Mouse (Mus musculus) brain, embryonic 14.5 days (tissue): ENCODE measurements around the gene Mxra8.

ENCODE experiments used
- CTCF ChIP-seq: fragments of 200-500 bp; IDR thresholded peaks from 2 replicates; pipeline ENCODE4 v1.5.1; 2012; ENCODE audit warnings: inconsistent platforms, mild to moderate bottlenecking, moderate library complexity, borderline replicate concordance; ENCODE audit not compliant: insufficient read depth, insufficient read length; ENCODE audit errors: extremely low read depth
- POLR2A ChIP-seq: fragments of 200-500 bp; IDR thresholded peaks from 2 replicates; pipeline ENCODE4 v1.6.1; 2012; ENCODE audit warnings: mild to moderate bottlenecking, inconsistent platforms, borderline replicate concordance; ENCODE audit not compliant: poor library complexity, insufficient read depth, insufficient read length, severe bottlenecking; ENCODE audit errors: extremely low read depth

- no peak for TF ChIP-seq POLR2A
- no peak for TF ChIP-seq CTCF
These were observed 859 bp downstream of the Mxra8 start for GRCm38 (mm10) chr4:155840076-155841002.
